Mouse (Mus musculus) myocyte (in vitro differentiated cells): ENCODE data around the gene Zfp697. TPM values are rescaled to one million over a fixed set of nuclear protein-coding genes. Genes with fewer than 3 reads are reported as not detected.
"Not testable (repeated sequence)": the region's sequence is repeated elsewhere in the genome, so short reads cannot be mapped to it uniquely, and the experiment has no call there.

Experiments used
- H3K27me3 ChIP-seq: one replicate; pipeline ENCODE4 v1.6.1; 2011; ENCODE audit not compliant: control insufficient read depth, insufficient read depth, insufficient read length
- H3K36me3 ChIP-seq: one replicate; pipeline ENCODE4 v1.6.1; 2011; ENCODE audit not compliant: control insufficient read depth, insufficient read depth
- H3K4me2 ChIP-seq: one replicate; pipeline ENCODE4 v1.6.1; 2011; ENCODE audit warnings: low read depth, control low read depth
- H3K4me3 ChIP-seq: one replicate; pipeline ENCODE4 v1.5.1; 2011; ENCODE audit warnings: mild to moderate bottlenecking, control low read depth, moderate library complexity
- H3K79me2 ChIP-seq: one replicate; pipeline ENCODE4 v1.6.1; 2011; ENCODE audit not compliant: control insufficient read depth, insufficient read depth
- H3ac ChIP-seq: one replicate; pipeline ENCODE4 v1.6.1; 2011; ENCODE audit not compliant: control insufficient read depth, insufficient read length
- CEBPB ChIP-seq: IDR thresholded peaks from 2 replicates; pipeline ENCODE4 v1.6.1; 2011; ENCODE audit warnings: mild to moderate bottlenecking, moderate library complexity; ENCODE audit not compliant: poor library complexity, insufficient read depth, severe bottlenecking
- E2F4 ChIP-seq: IDR thresholded peaks from one replicate; pipeline ENCODE4 v1.6.1; 2011; ENCODE audit warnings: mild to moderate bottlenecking, control low read depth, moderate library complexity; ENCODE audit not compliant: insufficient read depth
- MAX ChIP-seq: IDR thresholded peaks from one replicate; pipeline ENCODE4 v1.6.1; 2011; ENCODE audit warnings: low read depth, mild to moderate bottlenecking, control low read depth
- MYOD1 ChIP-seq, 3 experiments: IDR thresholded peaks; one replicate each; pipeline ENCODE4 v1.6.1; 2011; ENCODE audit warnings: control low read depth in 2 of 3, low read depth in 2 of 3, mild to moderate bottlenecking in 2 of 3, moderate library complexity in 1 of 3; ENCODE audit not compliant: insufficient read length in 2 of 3, control insufficient read depth in 1 of 3
- MYOG ChIP-seq, 3 experiments: IDR thresholded peaks; one replicate each; pipeline ENCODE4 v1.6.1; 2011; ENCODE audit warnings: control low read depth in 2 of 3, low read depth in 2 of 3, mild to moderate bottlenecking in 2 of 3; ENCODE audit not compliant: insufficient read length in 2 of 3, control insufficient read depth in 1 of 3, insufficient read depth in 1 of 3
- POLR2A ChIP-seq: IDR thresholded peaks from one replicate; pipeline ENCODE4 v1.6.1; 2011; ENCODE audit warnings: low read depth, mild to moderate bottlenecking, control low read depth, moderate library complexity; ENCODE audit not compliant: insufficient read length
- POLR2AphosphoS2 ChIP-seq: IDR thresholded peaks from one replicate; pipeline ENCODE4 v1.6.1; 2011; ENCODE audit warnings: low read depth, control low read depth; ENCODE audit not compliant: insufficient read length
- REST ChIP-seq: IDR thresholded peaks from one replicate; pipeline ENCODE4 v1.6.1; 2011; ENCODE audit warnings: mild to moderate bottlenecking, control low read depth, moderate library complexity; ENCODE audit not compliant: insufficient read depth, insufficient read length
- SRF ChIP-seq: IDR thresholded peaks from one replicate; pipeline ENCODE4 v1.6.1; 2011; ENCODE audit warnings: low read depth; ENCODE audit not compliant: control insufficient read depth, insufficient read length
- TCF12 ChIP-seq: IDR thresholded peaks from one replicate; pipeline ENCODE4 v1.6.1; 2011; ENCODE audit warnings: mild to moderate bottlenecking, control low read depth; ENCODE audit not compliant: poor library complexity, insufficient read depth, severe bottlenecking
- TCF3 ChIP-seq: IDR thresholded peaks from one replicate; pipeline ENCODE4 v1.6.1; 2011; ENCODE audit warnings: low read depth, control low read depth; ENCODE audit not compliant: insufficient read length
- USF1 ChIP-seq: IDR thresholded peaks from one replicate; pipeline ENCODE4 v1.6.1; 2011; ENCODE audit warnings: low read depth, mild to moderate bottlenecking, control low read depth, moderate library complexity
- polyA plus RNA-seq: library from polyadenylated mRNA; unstranded; fragments of >200 nt; fragmentation: generic; extraction: Trizol; gene quantifications from one replicate; pipeline ENCODE4 v1.2.1, GENCODE M21; 2012; ENCODE audit warnings: missing spikeins

Gene Zfp697
- polyA plus RNA-seq, 1 experiment = 5.3 TPM

- TF ChIP-seq CEBPB (no peak), USF1 (no peak), SRF (no peak), TCF3 (no peak), E2F4 (no peak), POLR2A (no peak), MYOD1 (IDR thresholded peaks at IDR 0.05; ENCODE audit: control insufficient read depth in 1 of 3, insufficient read length in 2 of 3, low read depth in 2 of 3) (no peak), REST (no peak), MAX (no peak), TCF12 (no peak), MYOG (IDR thresholded peaks at IDR 0.05; ENCODE audit: control insufficient read depth in 1 of 3, insufficient read depth in 1 of 3, insufficient read length in 2 of 3, low read depth in 2 of 3) (no peak), POLR2AphosphoS2 (no peak)
- no peaks in the 10 kb centered on the region for H3K27me3 ChIP-seq
- no peaks in the 10 kb centered on the region for H3K36me3 ChIP-seq
- no peak overlapping the region for H3ac ChIP-seq
- no peaks in the 10 kb centered on the region for H3K79me2 ChIP-seq
- no peak overlapping the region for H3K4me3 ChIP-seq
- H3K4me2 ChIP-seq = no peak overlapping the region
Measured at GRCm38 (mm10) chr3:98726281-98726680, 344.0 kb downstream of the Zfp697 start.

- TF ChIP-seq POLR2AphosphoS2 (no peak), SRF (no peak), TCF3 (no peak), POLR2A (no peak), E2F4 (no peak)
- no peak overlapping the region for H3ac ChIP-seq
Measured at GRCm38 (mm10) chr3:98733724-98734123, 351.5 kb downstream of the Zfp697 start.

GRCm38 (mm10) chr3:98734340-98734739, 352.1 kb downstream of the Zfp697 start:
- Histone ChIP-seq H3K4me2 (no peak overlapping the region), H3K4me3 (no peak overlapping the region), H3K27me3 (no peaks in the 10 kb centered on the region), H3ac (no peak overlapping the region), H3K36me3 (no peaks in the 10 kb centered on the region), H3K79me2 (no peaks in the 10 kb centered on the region)
- no peak for TF ChIP-seq MAX
- TF ChIP-seq REST = no peak
- TF ChIP-seq MYOD1 (IDR thresholded peaks at IDR 0.05; ENCODE audit: control insufficient read depth in 1 of 3, insufficient read length in 2 of 3, low read depth in 2 of 3) = no peak
- no peak for TF ChIP-seq MYOG (IDR thresholded peaks at IDR 0.05; ENCODE audit: control insufficient read depth in 1 of 3, insufficient read depth in 1 of 3, insufficient read length in 2 of 3, low read depth in 2 of 3)
- no peak for TF ChIP-seq POLR2AphosphoS2
- no peak for TF ChIP-seq TCF3
- no peak for TF ChIP-seq POLR2A
- TF ChIP-seq SRF = no peak
- no peak for TF ChIP-seq E2F4
- TF ChIP-seq USF1 = no peak
- TF ChIP-seq CEBPB = no peak
- TF ChIP-seq TCF12 = no peak

More at GRCm38 (mm10) chr3:98733724-98734123, 351.5 kb downstream of the Zfp697 start:
- Histone ChIP-seq H3K36me3 (no peaks in the 10 kb centered on the region), H3K27me3 (no peaks in the 10 kb centered on the region), H3K4me2 (no peak overlapping the region), H3K4me3 (no peak overlapping the region), H3K79me2 (no peaks in the 10 kb centered on the region)

- H3K36me3 ChIP-seq, H3K27me3 ChIP-seq, H3K79me2 ChIP-seq, H3K4me3 ChIP-seq, H3ac ChIP-seq, H3K4me2 ChIP-seq: not testable (repeated sequence)
Measured at GRCm38 (mm10) chr3:98741043-98741442, 358.8 kb downstream of the Zfp697 start.

- Histone ChIP-seq H3ac (no peak overlapping the region), H3K4me2 (no peak overlapping the region), H3K36me3 (no peaks in the 10 kb centered on the region), H3K27me3 (no peaks in the 10 kb centered on the region), H3K4me3 (no peak overlapping the region), H3K79me2 (no peaks in the 10 kb centered on the region)
- no peak for TF ChIP-seq REST
Measured at GRCm38 (mm10) chr3:98752171-98752570, 369.9 kb downstream of the Zfp697 start.

GRCm38 (mm10) chr3:98756836-98757235, 374.6 kb downstream of the Zfp697 start:
- Histone ChIP-seq H3K4me3 (no peak overlapping the region), H3K27me3 (no peaks in the 10 kb centered on the region), H3K36me3 (no peaks in the 10 kb centered on the region), H3K79me2 (no peaks in the 10 kb centered on the region), H3ac (no peak overlapping the region), H3K4me2 (no peak overlapping the region)
- TF ChIP-seq SRF = no peak
- no peak for TF ChIP-seq USF1
- TF ChIP-seq E2F4 = no peak
- TF ChIP-seq MAX = no peak
- no peak for TF ChIP-seq TCF3
- TF ChIP-seq REST = no peak
- TF ChIP-seq MYOD1 (IDR thresholded peaks at IDR 0.05; ENCODE audit: control insufficient read depth in 1 of 3, insufficient read length in 2 of 3, low read depth in 2 of 3) = no peak
- no peak for TF ChIP-seq POLR2A
- TF ChIP-seq TCF12 = no peak
- no peak for TF ChIP-seq CEBPB
- no peak for TF ChIP-seq POLR2AphosphoS2
- TF ChIP-seq MYOG (IDR thresholded peaks at IDR 0.05; ENCODE audit: control insufficient read depth in 1 of 3, insufficient read depth in 1 of 3, insufficient read length in 2 of 3, low read depth in 2 of 3) = no peak
